Mouse (Mus musculus): ENCODE measurements around the gene Dlat. TPM values are rescaled to one million over a fixed set of nuclear protein-coding genes. Genes with fewer than 3 reads are reported as not detected.

Gene Dlat
- total RNA-seq, 1 experiment from 2014 or later: 30.7 TPM

DNA sequence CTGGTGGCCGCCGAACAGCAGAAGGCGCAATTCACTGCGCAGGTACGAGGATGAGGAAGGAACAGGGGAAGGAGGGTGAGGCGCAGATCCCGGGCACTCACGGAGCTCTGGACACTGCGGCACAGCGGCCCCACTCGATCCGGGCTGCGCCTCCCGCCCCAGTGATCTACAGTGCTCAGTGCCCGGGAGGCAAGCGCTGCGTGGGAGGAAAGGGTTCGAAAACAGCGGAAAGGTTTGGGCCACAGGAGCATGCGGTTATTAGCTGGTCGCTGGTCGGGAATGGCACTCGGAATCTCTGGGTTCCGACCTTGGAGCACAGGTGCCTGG, 55.6 kb downstream of the Dlat start:
- no peak for ATAC-seq (replicated peaks in 1 of 2; ENCODE audit: insufficient read depth in 1 of 2, low FRiP score in 2 of 2, low TSS enrichment in 1 of 2, low read depth in 1 of 2, poor library complexity in 2 of 2, severe bottlenecking in 2 of 2)

GRCm38 (mm10) chr9:50603189-50603997, 56.2 kb downstream of the Dlat start, which contains the start of the genes Sdhd and Timm8b:
TSS of gene Sdhd (minus strand) at chr9:50603812.
TSS of gene Timm8b (plus strand) at chr9:50603910.
- ATAC-seq (replicated peaks in 1 of 2; ENCODE audit: insufficient read depth in 1 of 2, low FRiP score in 2 of 2, low TSS enrichment in 1 of 2, low read depth in 1 of 2, poor library complexity in 2 of 2, severe bottlenecking in 2 of 2): peak; percentile 92 to 97

DNA sequence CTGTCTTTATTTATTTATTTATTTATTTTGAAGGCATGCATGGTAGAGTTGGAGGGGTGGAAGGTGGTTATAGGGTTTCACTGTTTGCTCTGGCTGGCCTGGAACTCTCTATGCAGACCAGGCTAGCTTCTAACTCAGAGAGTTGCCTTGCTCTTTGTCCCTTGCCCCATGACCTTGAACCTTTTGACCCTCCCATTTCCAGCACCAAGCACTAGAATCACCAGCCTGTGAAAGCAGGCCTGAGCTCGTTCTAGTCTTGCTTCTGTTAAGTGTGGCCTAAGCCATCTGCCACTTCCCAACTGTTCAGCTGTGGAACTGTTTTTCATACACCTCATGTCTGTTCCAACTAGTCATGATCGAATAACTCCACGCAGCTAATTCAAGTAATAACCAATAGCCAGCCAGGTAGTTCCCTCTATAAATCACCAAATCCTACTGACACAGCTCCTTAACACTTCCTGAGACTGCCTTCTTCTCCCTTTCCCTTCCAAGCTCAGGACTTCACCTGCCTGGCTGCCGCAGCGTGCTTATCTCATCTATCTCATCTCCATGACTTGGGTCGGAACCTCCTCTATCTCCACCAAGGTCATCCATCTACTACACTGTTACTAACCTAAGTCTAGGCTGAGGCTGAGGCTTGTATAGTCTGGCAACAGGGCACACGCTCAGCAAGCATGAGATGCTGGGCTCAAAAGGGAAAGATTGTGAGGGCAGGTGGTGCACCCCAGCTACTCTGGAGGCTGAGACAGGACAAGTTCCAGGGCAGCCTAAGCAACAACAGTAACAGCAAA, 57.3 kb downstream of the Dlat start:
- no peak for ATAC-seq (replicated peaks in 1 of 2; ENCODE audit: insufficient read depth in 1 of 2, low FRiP score in 2 of 2, low TSS enrichment in 1 of 2, low read depth in 1 of 2, poor library complexity in 2 of 2, severe bottlenecking in 2 of 2)

DNA sequence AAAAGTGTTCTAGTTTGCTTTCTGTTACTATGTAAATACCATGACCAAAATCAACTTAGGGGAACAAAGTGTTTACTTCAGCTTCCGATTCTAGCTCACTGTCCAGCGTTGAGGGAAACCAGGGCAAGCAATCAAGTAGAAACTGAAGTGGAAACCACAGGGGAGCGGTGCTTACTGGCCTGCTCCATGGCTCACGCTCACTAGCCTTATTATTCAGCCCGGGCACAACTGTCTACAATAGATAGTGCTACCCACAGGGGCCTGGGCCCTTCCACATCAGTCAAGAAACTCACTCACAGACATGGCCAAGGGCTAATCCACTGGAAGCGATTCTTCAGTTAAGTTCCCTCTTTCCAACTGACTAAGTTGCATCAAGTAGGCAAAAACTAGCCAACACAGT, 58.0 kb downstream of the Dlat start:
- ATAC-seq (replicated peaks in 1 of 2; ENCODE audit: insufficient read depth in 1 of 2, low FRiP score in 2 of 2, low TSS enrichment in 1 of 2, low read depth in 1 of 2, poor library complexity in 2 of 2, severe bottlenecking in 2 of 2): no peak

DNA sequence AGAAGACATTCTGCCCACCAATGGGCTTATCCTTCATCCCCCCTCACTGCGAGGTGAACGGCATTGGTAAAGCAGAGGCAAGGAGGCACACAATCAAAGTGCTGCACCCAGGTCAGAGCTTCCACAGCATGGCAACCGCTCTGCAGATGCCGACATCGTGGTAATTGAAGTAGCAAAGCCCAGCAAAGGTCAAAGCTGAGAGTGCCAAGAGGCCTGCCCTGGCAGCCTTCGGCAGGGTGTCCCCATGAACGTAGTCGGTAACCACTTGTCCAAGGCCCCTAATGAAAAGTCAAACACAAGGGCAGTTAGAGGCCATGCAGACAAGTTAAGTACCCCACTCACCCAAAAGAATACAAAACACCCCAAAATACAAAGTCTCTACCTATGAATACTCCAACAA, 62.6 kb downstream of the Dlat start:
- ATAC-seq (replicated peaks in 1 of 2; ENCODE audit: insufficient read depth in 1 of 2, low FRiP score in 2 of 2, low TSS enrichment in 1 of 2, low read depth in 1 of 2, poor library complexity in 2 of 2, severe bottlenecking in 2 of 2): no peak

DNA sequence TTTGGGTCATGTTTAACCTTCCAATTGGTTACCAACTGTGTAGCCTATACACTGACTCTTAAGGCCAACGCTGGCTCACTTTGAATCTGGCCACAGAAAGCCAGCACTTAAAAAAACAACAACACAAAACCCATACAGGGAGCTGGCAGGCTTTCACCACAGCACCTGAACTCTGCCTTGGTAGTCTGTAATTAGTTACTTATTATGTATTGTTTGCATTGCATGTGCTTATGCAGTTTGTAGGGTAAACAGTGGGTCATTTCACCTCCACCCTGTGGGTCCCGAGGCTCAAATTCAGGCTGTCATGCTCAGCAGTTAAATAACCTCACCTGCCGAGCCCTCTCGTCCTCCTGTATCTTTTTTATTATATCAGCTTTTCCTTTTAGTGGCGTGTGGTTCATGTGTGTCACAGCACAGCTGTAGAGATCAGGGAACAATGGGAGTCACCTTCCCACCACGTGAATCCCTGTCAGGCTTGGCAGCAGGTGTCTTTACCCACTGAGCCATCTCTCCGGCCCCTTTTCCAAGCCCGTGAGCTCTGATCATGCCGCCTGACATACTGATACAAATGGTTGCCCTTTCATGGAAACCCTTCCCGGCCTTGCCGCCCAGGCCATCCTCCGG, 64.7 kb downstream of the Dlat start:
- ATAC-seq (replicated peaks in 1 of 2; ENCODE audit: insufficient read depth in 1 of 2, low FRiP score in 2 of 2, low TSS enrichment in 1 of 2, low read depth in 1 of 2, poor library complexity in 2 of 2, severe bottlenecking in 2 of 2): no peak

DNA sequence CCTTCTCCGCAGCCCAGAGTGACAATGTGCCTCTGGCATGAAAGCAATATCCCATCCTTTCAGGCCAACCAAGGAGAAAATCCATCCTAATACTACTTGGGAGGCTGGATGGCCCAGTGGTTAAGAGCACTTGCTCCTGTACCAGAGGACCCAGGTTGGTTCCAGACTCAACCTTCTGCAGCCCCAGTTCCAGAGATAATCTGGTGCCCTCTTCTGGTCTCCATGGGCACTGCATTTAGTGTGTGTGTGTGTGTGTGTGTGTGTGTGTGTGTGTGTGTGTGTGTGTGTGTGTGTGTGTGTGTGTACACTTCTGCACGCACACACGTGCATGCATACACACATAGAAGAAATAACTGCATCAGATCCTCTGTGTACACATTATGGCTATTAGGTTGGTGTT, 66.0 kb downstream of the Dlat start:
- ATAC-seq (replicated peaks in 1 of 2; ENCODE audit: insufficient read depth in 1 of 2, low FRiP score in 2 of 2, low TSS enrichment in 1 of 2, low read depth in 1 of 2, poor library complexity in 2 of 2, severe bottlenecking in 2 of 2): peak; percentile 50 to 60; a peak in 3 of 4 replicates

GRCm38 (mm10) chr9:50592955-50593354, 66.6 kb downstream of the Dlat start:
- peak in 1 of 2 experiments; percentile 76; a peak in 2 of 4 replicates for ATAC-seq (replicated peaks in 1 of 2; ENCODE audit: insufficient read depth in 1 of 2, low FRiP score in 2 of 2, low TSS enrichment in 1 of 2, low read depth in 1 of 2, poor library complexity in 2 of 2, severe bottlenecking in 2 of 2)

- ATAC-seq (replicated peaks in 1 of 2; ENCODE audit: insufficient read depth in 1 of 2, low FRiP score in 2 of 2, low TSS enrichment in 1 of 2, low read depth in 1 of 2, poor library complexity in 2 of 2, severe bottlenecking in 2 of 2): peak; percentile 38 to 49; a peak in 3 of 4 replicates
Observed at GRCm38 (mm10) chr9:50590856-50591518, 68.6 kb downstream of the Dlat start.

DNA sequence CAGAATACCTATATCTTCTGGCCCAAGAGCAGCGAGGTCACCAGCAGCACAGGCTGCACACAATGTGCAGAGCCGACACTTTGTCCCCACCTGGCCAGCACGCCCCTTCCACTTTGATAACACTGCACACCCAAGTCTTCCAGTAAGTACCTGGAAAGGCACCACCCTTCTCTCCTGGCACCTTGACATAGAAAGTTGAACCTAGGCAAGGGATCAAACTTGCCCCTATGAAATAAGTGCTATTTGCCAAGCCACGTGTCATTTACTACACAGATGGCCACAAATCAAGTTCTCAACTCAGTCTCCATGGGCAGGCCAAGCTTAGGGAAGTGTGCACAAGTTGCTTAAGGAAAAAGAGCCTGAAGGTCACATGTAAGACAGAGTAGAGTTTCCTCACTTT, 72.6 kb downstream of the Dlat start:
- no peak for ATAC-seq (replicated peaks in 1 of 2; ENCODE audit: insufficient read depth in 1 of 2, low FRiP score in 2 of 2, low TSS enrichment in 1 of 2, low read depth in 1 of 2, poor library complexity in 2 of 2, severe bottlenecking in 2 of 2)

GRCm38 (mm10) chr9:50585145-50585818, 74.3 kb downstream of the Dlat start:
- ATAC-seq (replicated peaks in 1 of 2; ENCODE audit: insufficient read depth in 1 of 2, low FRiP score in 2 of 2, low TSS enrichment in 1 of 2, low read depth in 1 of 2, poor library complexity in 2 of 2, severe bottlenecking in 2 of 2): no peak

Other genes starting within 250 kb of the Dlat start
- not detected in 2 replicates for gene Plet1, start 165.3 kb downstream of the Dlat start, total RNA-seq (2017)
- 91.9 and 128 TPM in 2 replicates for gene Pts, start 131.1 kb downstream of the Dlat start, total RNA-seq (2017)
- 29.5 and 36.7 TPM in 2 replicates for gene Il18, start 105.0 kb downstream of the Dlat start, total RNA-seq (2017)
- 3.8 and 4.4 TPM in 2 replicates for gene Bco2, start 104.6 kb downstream of the Dlat start, total RNA-seq (2017)
- not detected in 2 replicates for gene Tex12, start 98.5 kb downstream of the Dlat start, total RNA-seq (2017)
- 142 and 154 TPM in 2 replicates for gene Sdhd, start 56.0 kb downstream of the Dlat start, total RNA-seq (2017)
- 123 and 162 TPM in 2 replicates for gene Timm8b, start 55.9 kb downstream of the Dlat start, total RNA-seq (2017)
- gene Pih1d2, start 42.5 kb downstream of the Dlat start, total RNA-seq (2017): 0.56 and 4.6 TPM in 2 replicates
- 43.5 and 73.0 TPM in 2 replicates for gene Nkapd1, start 42.3 kb downstream of the Dlat start, total RNA-seq (2017)
- gene Dixdc1, start 79.7 kb upstream of the Dlat start, total RNA-seq (2017): 0.99 and 2.3 TPM in 2 replicates
- not detected in 2 replicates for gene 2310030G06Rik, start 86.8 kb upstream of the Dlat start, total RNA-seq (2017)
- gene Cryab, start 91.5 kb upstream of the Dlat start, total RNA-seq (2017): 0.84 TPM in 1 of 2 replicates, not detected in the other
- gene Hspb2, start 92.6 kb upstream of the Dlat start, total RNA-seq (2017): not detected in 2 replicates
- 8.8 and 8.9 TPM in 2 replicates for gene Fdxacb1, start 108.5 kb upstream of the Dlat start, total RNA-seq (2017)
- 18.0 and 18.2 TPM in 2 replicates for gene Alg9, start 115.2 kb upstream of the Dlat start, total RNA-seq (2017)
- gene 1110032A03Rik, start 115.7 kb upstream of the Dlat start, total RNA-seq (2017): 22.5 and 37.0 TPM in 2 replicates
- gene Ppp2r1b, start 185.5 kb upstream of the Dlat start, total RNA-seq (2017): 38.7 and 40.3 TPM in 2 replicates

Measured in hematopoietic stem cell, adult 5-6 weeks (primary cell).